Comparison of ENCODE assay signal across 18 mouse cellular contexts in the genomic region with DNA sequence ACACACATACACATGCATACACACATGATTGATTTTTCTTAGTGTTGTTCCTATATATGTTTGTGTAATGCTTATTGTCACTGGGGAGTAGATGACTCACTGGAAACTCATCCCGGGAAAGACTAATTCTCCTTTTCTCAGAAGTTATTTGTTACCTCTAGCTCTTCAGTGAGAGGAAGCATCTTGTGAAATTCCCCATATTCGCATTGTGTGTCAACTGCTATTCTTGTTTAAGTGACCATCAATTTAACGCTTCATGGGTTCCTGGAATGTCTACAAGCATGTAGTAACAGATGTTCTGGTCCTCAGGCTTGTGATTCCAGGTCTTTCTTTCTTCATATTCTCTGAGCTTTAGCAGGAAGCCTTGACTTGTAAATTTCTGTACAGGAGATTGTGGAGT.
"Had no signal": no experiment of that assay in that cellular context is flagged by ENCODE, and none has a peak within 500 bp of the region (broad histone marks: within the 10 kb centered on the region; RNA-seq: fewer than 3 reads in every experiment).

No protein-coding gene starts in this region.

- H3K27ac ChIP-seq: liver, embryonic 13.5 days; liver, embryonic 15.5 days; lung, embryonic 15.5 days; macrophage; midbrain, embryonic 13.5 days; midbrain, embryonic 15.5 days; neural tube, embryonic 12.5 days had no signal

- H3K4me1 ChIP-seq: liver, embryonic 13.5 days; liver, embryonic 15.5 days; lung, embryonic 15.5 days; megakaryocyte, embryonic 14.5 days; midbrain, embryonic 13.5 days; midbrain, embryonic 15.5 days; neural tube, embryonic 12.5 days had no signal

- H3K27me3 ChIP-seq: liver, embryonic 13.5 days; liver, embryonic 15.5 days; lung, embryonic 15.5 days; megakaryocyte, embryonic 14.5 days; midbrain, embryonic 13.5 days; midbrain, embryonic 15.5 days; neural tube, embryonic 12.5 days had no signal

- H3K36me3 ChIP-seq: liver, embryonic 13.5 days; liver, embryonic 15.5 days; lung, embryonic 15.5 days; midbrain, embryonic 13.5 days; midbrain, embryonic 15.5 days; neural tube, embryonic 12.5 days had no signal

- H3K4me2 ChIP-seq: liver, embryonic 13.5 days; liver, embryonic 15.5 days; lung, embryonic 15.5 days; midbrain, embryonic 13.5 days; midbrain, embryonic 15.5 days; neural tube, embryonic 12.5 days had no signal

- DNase-seq: liver, embryonic 13.5 days; liver, postnatal 0 days; lung, adult 2 months; lung, postnatal 14 days; lung, postnatal 36 days; right cerebral cortex, postnatal 14 days; spleen, adult 18-20 months; thymus, adult 2 months; thymus, postnatal 14 days; thymus, postnatal 36 days had no signal

- H3K9ac ChIP-seq: liver, embryonic 13.5 days; liver, embryonic 15.5 days; liver, postnatal 0 days; lung, embryonic 15.5 days; midbrain, embryonic 13.5 days; midbrain, embryonic 15.5 days; neural tube, embryonic 12.5 days had no signal

- ATAC-seq: liver, postnatal 0 days; lung, postnatal 0 days; midbrain, embryonic 13.5 days; midbrain, embryonic 15.5 days had no signal

- H3K9me3 ChIP-seq: liver, embryonic 13.5 days; liver, embryonic 15.5 days; lung, embryonic 15.5 days; midbrain, embryonic 13.5 days; midbrain, embryonic 15.5 days; neural tube, embryonic 12.5 days had no signal

- H3K4me3 ChIP-seq: liver, embryonic 13.5 days; liver, embryonic 15.5 days; lung, embryonic 15.5 days; megakaryocyte, embryonic 14.5 days; midbrain, embryonic 13.5 days; midbrain, embryonic 15.5 days; neural tube, embryonic 12.5 days had no signal
